Mouse (Mus musculus) induced T-regulatory cell, adult 2 months (primary cell): ENCODE results near the gene Tuba4a.
"Not testable (repeated sequence)": the region's sequence is repeated elsewhere in the genome, so short reads cannot be mapped to it uniquely, and the experiment has no call there.

Experiments
- DNase-seq: peaks from one replicate; pipeline ENCODE4 v3.0.0-alpha.2; 2012; ENCODE audit warnings: low read depth

The Tuba4a gene

DNA sequence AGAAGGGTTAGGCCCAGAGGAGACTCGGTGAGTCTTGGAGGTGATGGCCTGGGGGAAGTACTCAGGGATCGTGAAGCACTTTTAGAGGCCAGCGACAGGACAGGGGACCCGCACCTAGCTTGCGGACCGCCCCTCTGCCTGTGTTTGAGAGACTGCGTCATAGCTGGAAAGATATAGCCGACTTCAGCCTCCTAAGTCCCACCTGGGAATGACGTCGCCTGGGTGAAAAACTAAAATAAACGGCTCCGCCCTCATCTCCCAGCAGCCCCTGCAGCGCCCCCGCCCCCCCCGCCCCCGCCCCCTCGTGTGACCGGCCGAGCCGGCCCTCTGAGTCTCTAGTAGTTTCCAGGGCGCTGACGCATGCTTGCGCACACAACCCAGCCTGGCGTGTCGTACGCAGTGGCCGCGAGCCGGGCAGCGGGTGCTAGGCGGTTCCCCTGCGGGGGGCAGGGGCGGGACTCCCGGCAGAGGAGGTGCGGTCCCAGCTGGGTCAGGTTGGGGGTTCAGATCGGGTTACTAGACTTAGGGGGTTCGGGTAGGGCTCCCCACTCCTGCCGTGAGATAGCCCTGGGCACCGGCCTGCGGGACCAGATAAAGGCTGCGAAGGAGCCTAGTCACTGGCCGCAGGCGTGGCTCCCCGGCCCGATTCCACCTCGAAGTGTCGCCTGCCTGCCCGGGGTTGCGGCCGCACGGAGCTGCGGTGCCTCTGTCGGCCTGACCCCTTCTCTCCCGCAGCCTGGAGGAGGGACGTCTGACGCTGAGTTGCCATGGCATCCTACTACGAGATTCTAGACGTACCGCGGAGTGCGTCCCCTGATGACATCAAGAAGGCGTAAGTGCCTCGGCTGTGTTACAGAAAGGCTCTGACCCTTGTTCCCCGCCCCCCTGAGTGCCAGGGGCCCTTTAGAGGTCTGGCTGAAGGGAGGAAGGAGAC, 16.7 kb upstream of the Tuba4a start, which contains the start of gene Dnajb2:
TSS of gene Dnajb2 (plus strand) at position 290 of the 934 bp plus-strand sequence.
- peak; percentile 89 for DNase-seq

- DNase-seq = peak; percentile 84
Measured at GRCm38 (mm10) chr1:75234606-75235005, 14.9 kb upstream of the Tuba4a start.

DNA sequence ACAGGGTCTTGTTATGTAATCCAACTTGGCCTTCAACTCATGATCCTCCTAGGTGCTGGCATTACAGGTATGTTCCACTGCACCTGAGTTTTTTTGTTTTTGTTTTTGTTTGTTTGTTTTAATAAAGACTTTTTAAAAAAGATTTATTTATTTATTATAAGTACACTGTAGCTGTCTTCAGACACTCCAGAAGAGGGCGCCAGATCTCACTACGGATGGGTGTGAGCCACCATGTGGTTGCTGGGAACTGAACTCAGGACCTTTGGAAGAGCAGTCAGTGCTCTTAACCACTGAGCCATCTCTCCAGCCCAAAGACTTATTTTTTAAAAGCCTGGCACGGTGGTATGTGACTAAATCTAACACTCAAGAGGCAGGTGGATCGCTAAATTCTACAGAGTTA, 12.8 kb upstream of the Tuba4a start:
- DNase-seq = not testable (repeated sequence)

DNA sequence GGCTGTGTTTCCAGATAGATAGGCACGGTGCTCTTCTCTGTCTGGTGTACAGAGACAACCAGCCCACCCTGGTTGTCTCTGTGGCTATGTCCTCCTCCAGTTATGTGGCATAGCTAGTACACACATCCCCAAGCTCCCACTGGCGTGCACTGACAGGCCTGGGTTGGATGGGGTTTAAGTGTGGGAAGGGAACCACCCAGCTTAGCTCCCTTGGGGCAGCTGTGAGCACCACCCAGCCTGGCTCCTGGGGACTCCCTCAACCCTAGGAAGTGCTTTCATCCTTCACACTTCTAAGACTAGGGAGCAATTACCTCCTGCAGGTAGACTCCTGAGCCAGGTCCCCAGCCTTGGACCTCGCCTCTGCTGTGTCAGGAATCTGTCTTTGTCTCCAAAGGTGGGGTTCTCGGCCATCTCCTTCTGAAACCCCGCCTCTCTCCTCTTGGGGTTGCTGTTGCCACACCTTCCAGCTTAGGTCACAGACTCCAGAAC, 12.0 kb upstream of the Tuba4a start, which contains the start of gene A630095N17Rik:
TSS of gene A630095N17Rik (minus strand) at position 439 of the 489 bp plus-strand sequence.
- no peak for DNase-seq

DNA sequence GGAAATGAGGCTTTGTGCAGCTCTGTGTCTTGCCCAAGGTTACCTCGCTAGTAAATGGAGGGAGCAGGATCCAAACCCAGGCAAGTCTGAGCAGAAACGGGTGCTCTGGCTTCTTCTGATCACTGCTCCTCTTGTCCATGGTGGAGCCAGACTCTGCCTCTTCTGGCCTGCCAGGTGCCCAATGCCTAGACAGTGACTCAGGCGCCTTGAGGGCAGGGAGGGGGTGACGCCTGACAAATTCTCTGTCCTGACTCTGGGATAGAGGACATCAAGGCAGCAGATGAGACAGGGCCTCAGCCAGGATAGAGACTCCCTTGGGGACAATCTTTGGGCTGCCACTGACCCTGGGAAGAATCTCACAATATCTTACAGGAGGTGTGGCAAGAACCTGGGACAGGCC, 11.6 kb upstream of the Tuba4a start:
- no peak for DNase-seq

- no peak for DNase-seq
Measured at GRCm38 (mm10) chr1:75230335-75230994, 10.8 kb upstream of the Tuba4a start.

GRCm38 (mm10) chr1:75229158-75229557, 9.5 kb upstream of the Tuba4a start:
- DNase-seq = no peak

- DNase-seq = no peak
Measured at GRCm38 (mm10) chr1:75227653-75228052, 8.0 kb upstream of the Tuba4a start.

DNA sequence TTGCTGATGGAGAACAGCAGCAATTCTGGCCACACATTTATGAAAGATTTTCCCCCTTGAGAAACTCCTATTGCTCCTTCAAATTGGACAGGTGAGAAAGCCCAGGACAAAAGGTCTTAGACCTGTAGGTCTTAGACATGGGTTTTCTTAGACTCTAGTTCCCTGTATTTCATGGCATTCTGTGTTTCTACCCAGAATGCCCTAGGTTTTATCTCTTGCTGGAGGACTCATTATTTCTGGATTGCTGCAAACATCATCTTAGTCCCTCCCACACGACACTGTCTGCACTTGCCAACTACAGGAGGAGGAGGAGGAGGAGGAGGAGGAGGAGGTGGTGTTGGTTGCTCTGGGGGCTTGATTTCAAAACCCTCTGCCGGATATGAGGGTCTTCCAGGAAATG, 6.5 kb upstream of the Tuba4a start:
- no peak for DNase-seq

- DNase-seq = no peak
Measured at GRCm38 (mm10) chr1:75225473-75225872, 5.8 kb upstream of the Tuba4a start.

DNA sequence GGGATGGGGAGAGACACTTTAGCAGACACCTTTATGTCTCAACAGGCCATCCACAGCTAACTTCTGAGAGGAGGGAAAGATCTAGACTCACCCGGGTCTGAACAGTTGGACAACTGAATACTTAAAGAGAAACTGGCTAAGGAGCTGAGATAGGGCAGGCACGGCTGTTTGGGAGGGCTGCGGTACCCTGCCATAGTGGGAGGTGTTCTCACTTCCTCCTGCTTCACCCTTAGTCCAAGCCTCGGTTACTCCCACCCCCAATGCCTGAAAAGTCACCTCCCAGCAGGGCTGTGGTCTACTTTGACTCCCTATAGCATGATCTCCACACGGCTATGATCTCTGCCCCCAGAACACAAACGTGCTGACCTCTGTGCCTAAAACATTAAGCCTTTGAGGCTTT, 3.9 kb upstream of the Tuba4a start:
- DNase-seq = no peak

DNA sequence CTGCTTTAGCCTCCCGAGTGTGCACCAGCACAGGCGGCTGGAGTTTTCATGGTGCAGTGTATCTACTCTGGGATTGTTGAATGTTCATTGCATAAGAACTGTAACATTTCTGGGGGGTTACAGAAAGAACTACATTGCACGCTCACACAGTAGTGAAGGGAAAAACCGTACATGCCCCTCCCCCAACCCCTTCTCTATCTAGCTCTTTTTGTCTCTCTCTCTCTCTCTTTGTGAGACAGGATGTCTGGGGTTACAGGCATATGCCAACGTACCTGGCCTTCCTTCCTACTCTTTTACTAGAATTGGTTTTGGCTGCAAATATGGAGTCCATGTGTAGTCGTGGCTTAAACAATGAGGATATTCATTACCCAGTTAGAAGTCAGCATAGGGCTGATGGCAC, 3.3 kb upstream of the Tuba4a start:
- peak; percentile 59 for DNase-seq

GRCm38 (mm10) chr1:75221538-75221937, 1.9 kb upstream of the Tuba4a start:
- DNase-seq = no peak

DNA sequence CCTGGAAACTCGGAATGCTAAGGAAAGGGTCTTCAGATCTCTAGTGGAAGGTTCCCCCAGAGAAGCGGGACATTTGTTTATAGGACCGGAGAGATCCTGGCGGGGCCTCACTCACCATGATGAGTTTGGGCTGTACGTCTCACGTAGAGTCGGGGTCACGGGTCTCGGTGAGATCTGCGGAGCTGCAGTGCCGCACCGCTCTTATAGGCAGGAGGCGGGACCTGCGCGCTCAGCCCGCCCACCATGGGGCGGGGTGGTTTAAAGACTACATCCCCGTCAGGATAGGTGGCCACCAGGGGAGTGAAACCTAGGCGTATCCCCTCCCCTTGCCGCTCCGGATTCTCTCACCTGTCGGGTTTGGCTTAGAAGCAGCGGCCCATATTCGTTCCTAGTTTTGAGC, 587 bp downstream of the Tuba4a start:
- DNase-seq = peak; percentile 97

DNA sequence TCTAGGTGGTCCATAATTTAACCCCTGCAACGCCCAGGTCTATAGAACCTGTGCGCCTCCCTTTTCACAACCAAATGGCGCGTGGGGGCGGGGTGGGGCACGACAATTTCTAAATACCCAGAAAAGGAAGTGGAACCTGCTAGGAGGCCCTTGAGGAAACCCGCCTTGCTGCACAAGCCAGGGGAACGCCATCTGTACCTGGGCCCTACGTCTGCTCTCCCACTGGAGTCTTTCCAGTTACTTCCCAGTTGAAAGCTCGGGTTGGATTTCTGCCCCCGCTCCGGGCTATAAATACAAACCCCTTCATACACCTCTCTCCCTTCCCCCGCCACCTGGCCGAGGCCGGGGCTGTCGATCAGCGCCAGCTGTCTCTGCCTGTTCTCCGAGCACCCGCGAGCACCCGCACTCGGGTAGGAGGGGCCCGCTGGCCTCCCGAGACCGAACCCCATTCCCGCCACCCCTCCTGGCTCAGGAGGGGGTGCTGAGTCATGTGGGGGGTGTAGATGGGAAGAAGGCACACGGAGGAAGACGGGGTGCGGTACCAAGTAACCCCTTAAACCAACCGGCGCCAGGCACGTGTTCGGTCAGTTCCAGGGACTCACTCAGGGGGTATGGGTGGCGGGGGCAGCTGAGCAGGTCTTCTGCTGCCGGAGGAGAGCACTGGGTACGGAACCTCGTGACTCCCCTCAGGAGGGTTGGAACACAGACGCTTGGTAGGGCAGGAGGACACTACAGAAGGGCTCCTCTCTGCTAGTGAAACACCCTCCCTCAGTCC, 1.3 kb downstream of the Tuba4a start:
- peak; percentile 83 for DNase-seq

DNA sequence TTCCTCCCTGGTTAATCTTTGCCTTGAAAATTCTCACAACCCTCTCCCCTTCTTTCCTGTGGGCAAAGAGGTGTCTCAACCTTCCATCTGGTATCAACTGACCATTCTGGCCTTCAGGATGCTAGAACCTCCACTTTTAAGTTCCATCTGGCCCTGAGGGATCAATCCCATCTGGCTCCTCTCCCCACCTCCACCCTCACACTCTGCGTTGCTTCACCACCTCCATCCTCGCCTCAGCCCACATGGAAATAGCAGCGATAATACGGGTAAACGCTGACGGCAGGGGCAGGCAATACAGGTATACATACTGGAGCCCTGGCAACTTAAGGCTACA, 1.8 kb downstream of the Tuba4a start:
- DNase-seq = no peak

GRCm38 (mm10) chr1:75216797-75217585, 2.7 kb downstream of the Tuba4a start:
- no peak for DNase-seq

- DNase-seq = no peak
Measured at GRCm38 (mm10) chr1:75215785-75216184, 3.9 kb downstream of the Tuba4a start.

- DNase-seq = no peak
Measured at GRCm38 (mm10) chr1:75214886-75215285, 4.8 kb downstream of the Tuba4a start.

DNA sequence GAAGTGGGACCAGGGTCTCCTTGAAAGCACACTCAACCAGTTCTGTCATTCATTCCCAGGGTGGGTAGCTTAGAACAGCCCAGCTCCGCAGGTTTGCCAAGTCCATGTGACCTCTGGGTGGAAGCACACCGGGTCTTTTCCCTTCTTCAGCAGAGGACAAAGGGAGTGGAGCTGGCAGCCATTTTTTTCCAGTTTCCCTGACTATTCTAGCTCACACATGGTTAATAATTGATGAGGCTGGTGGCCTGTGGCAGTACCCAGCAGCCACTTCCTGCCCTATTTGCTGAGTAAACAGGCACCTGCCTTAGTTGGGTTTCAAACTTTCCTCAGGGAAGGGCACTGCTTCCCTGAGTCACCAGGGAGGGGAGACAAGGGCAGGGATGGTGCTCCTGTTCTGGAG, 5.2 kb downstream of the Tuba4a start:
- DNase-seq = no peak

DNA sequence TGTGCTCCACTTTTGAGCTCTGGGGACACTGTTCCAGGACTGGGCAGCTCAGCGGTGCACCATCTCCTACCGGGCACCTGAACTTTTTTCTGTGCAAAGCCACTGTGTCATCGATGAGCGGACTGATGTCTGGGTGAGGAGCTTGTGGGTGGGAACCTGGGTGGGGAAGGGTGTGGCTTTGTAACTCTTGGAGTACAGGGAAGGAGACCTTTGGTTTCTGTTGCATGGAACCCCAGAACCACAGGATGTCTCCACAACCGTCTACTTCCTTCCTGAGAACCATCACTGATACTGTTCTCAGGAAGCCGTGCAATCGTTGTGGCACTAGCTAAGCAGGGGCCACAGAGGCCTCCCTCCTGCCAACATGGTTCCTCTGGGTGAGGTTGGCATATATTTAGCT, 6.6 kb downstream of the Tuba4a start:
- DNase-seq = peak; percentile 62

GRCm38 (mm10) chr1:75212542-75212941, 7.1 kb downstream of the Tuba4a start:
- no peak for DNase-seq
